Mouse (Mus musculus) forebrain, postnatal 0 days (tissue): ENCODE data around the gene Zfp768. TPM values are rescaled to one million over a fixed set of nuclear protein-coding genes. Genes with fewer than 3 reads are reported as not detected.

Experiments used
- ATAC-seq: fragments of 200-750 bp; cut with Nextera tagmentation; 2 replicates; pipeline ENCODE4 v1.8.0; 2017; ENCODE audit warnings: mild to moderate bottlenecking, moderate library complexity
- DNase-seq: peaks from one replicate; pipeline ENCODE4 v3.0.0-alpha.2; 2015
- H3K27ac ChIP-seq: fragments of 300-500 bp; sonication (generic); 2 replicates; pipeline ENCODE4 v1.5.1; 2014; ENCODE audit warnings: low read depth, mild to moderate bottlenecking, antibody characterized with exemption, low read length, moderate library complexity, mixed read lengths
- H3K27me3 ChIP-seq: fragments of 300-500 bp; sonication (generic); 2 replicates; pipeline ENCODE4 v1.6.1; 2014; ENCODE audit warnings: mild to moderate bottlenecking, low read length, mixed read lengths; ENCODE audit not compliant: insufficient read depth
- H3K36me3 ChIP-seq: fragments of 300-500 bp; sonication (generic); 2 replicates; pipeline ENCODE4 v1.6.1; 2014; ENCODE audit warnings: mild to moderate bottlenecking, moderate library complexity; ENCODE audit not compliant: insufficient read depth
- H3K4me1 ChIP-seq: fragments of 300-500 bp; sonication (generic); 2 replicates; pipeline ENCODE4 v1.6.1; 2014; ENCODE audit warnings: antibody characterized with exemption; ENCODE audit not compliant: insufficient read depth
- H3K4me2 ChIP-seq: fragments of 300-500 bp; sonication (generic); 2 replicates; pipeline ENCODE4 v1.6.1; 2014; ENCODE audit warnings: low read depth, mild to moderate bottlenecking, moderate library complexity
- H3K4me3 ChIP-seq: fragments of 300-500 bp; sonication (generic); 2 replicates; pipeline ENCODE4 v1.5.1; 2014; ENCODE audit warnings: low read depth, low read length, mixed read lengths
- H3K9ac ChIP-seq: fragments of 300-500 bp; sonication (generic); 2 replicates; pipeline ENCODE4 v1.6.1; 2014; ENCODE audit warnings: mild to moderate bottlenecking
- H3K9me3 ChIP-seq: fragments of 300-500 bp; sonication (generic); 2 replicates; pipeline ENCODE4 v1.6.1; 2016; ENCODE audit warnings: low read length
- CTCF ChIP-seq: sonication (generic); IDR thresholded peaks from 2 replicates; pipeline ENCODE4 v1.5.1; 2016; ENCODE audit warnings: antibody characterized with exemption, control low read depth, low read depth
- whole genome bisulfite sequencing: fragments of 180-500 bp; shearing (Covaris S2); extraction: QIAGEN DNeasy Blood & Tissue Kit; methylation state at CpG from one replicate; pipeline ENCODE4 v1.1.7; 2014; 5-methylcytosine and 5-hydroxymethylcytosine counted together
- polyA plus RNA-seq: library from polyadenylated mRNA; unstranded; fragments of >200 nt; fragmentation: Nextera tagmentation; extraction: Ambion mirVana; gene quantifications from 2 replicates; pipeline ENCODE4 v1.2.1, GENCODE M21; 2015
- total RNA-seq: library from RNA; depleted of rRNA; stranded (reverse); fragments of >200 nt; gene quantifications from 2 replicates; pipeline ENCODE4 v1.2.3, GENCODE M21; 2014; rRNA removed

Gene Zfp768
- total and polyA plus RNA-seq, 2 experiments from 2014 or later = 10.0 to 31.7 TPM

DNA sequence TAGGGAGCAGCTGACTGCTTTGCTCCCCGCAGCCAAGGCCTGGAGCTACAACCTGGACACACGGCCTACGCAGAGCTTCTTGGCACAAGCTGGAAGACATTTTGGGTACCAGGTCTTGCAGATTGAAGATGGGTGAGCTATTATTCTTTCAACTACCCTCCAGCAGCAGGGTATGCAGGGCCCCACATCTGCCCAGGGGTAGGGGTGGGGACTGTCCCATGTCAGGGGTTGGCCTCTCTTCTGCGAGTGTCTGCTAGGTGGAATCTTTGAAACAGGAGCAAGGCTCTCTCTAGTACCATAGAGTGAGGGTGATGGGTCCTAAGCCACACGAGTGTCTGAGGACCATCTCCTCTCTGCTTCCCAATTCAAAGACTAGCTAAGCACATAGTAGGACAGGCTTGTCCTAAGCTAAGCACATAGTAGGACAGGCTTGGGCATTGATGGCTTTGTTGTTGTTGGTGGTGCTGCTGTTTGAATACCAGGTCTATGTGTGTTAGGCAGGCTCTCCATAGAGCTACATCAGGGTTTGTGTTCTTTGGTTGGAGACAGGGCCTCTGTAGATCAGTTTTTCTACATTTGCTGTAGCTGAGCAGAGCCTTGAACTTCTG is 47.7 kb downstream of the Zfp768 start:
- WGBS = 92% methylated on average over 5 of the region's 5 CpGs
- ATAC-seq (no peak), DNase-seq (no peak)
- no peak overlapping the region for H3K27ac ChIP-seq
- H3K4me1 ChIP-seq = no peaks in the 10 kb centered on the region
- no peaks in the 10 kb centered on the region for H3K9me3 ChIP-seq
- no peak overlapping the region for H3K4me3 ChIP-seq
- no peaks in the 10 kb centered on the region for H3K27me3 ChIP-seq
- TF ChIP-seq CTCF = no peak
- no peak overlapping the region for H3K9ac ChIP-seq
- no peaks in the 10 kb centered on the region for H3K36me3 ChIP-seq
- H3K4me2 ChIP-seq = no peak overlapping the region

DNA sequence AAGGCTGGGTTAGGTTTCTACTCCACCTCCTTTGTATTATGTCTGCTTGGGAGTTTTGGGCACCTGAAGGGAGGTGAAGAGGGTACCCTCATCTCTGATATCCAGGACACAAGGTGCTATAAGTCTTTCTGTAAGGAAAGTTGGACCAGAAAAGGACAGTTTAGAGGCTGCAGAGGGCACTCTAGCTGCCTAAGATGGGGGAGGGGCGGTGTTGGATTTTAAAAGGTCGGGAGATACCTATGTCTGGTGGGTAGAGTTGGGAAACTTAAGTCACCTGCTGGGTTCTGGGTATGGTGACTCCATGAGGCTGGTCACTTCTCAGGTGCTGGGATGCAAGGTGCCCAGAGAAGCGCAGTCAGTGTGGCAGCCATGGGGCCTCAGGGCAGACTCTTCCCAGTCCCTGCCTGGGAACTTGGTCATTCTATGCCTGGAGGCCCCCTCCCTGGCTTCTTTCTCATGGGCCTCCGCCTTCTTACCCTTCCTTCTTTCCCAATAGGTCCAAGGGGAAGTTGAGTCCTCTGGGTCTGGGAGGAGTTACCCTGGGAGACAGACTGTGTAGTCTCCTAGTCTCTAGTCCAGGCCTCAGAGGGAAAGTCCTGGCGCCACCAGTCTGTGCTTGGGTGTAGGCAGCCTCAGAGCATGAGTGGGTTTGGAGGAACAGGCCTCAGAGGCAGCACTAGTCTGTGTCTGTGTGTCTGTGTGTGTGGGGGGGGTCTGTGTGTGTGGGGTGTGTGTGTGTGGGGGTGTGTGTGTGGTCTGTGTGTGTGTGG is 48.4 kb downstream of the Zfp768 start:
- TF ChIP-seq CTCF = no peak
- H3K27ac ChIP-seq = no peak overlapping the region
- H3K36me3 ChIP-seq = no peaks in the 10 kb centered on the region
- H3K27me3 ChIP-seq = no peaks in the 10 kb centered on the region
- H3K4me1 ChIP-seq = no peaks in the 10 kb centered on the region
- H3K4me2 ChIP-seq = no peak overlapping the region
- no peak overlapping the region for H3K4me3 ChIP-seq
- no peak overlapping the region for H3K9ac ChIP-seq
- DNase-seq = no peak
- 83% methylated on average over 5 of the region's 5 CpGs for WGBS
- H3K9me3 ChIP-seq = no peaks in the 10 kb centered on the region
- ATAC-seq = no peak

DNA sequence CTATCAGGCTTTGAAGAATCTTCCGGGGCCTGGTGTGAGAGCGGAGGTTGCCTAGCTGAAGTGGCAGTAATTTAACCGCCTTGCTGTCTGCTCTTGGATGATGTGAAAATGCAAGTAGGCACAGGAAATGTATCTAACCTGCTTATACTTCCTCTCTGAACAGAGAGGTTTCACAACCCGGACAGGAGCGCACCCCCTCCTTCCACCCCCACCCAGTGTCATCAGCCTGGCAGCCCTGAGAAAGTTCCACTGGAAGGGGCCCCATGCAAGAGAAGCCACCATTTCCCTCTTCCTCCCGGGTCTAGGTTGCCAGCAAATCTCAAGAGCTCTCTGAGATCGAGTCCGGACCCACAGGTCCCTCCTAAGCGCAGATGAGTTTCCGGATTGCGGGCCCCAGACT is 49.3 kb downstream of the Zfp768 start, which contains the start of gene Itgal:
TSS of gene Itgal (plus strand) at position 163 of the 400 bp plus-strand sequence.
- TF ChIP-seq CTCF = no peak
- no peak for DNase-seq
- H3K27me3 ChIP-seq = no peaks in the 10 kb centered on the region
- ATAC-seq = no peak
- 85% methylated on average over 11 of the region's 11 CpGs for WGBS
- no peaks in the 10 kb centered on the region for H3K9me3 ChIP-seq
- no peaks in the 10 kb centered on the region for H3K36me3 ChIP-seq
- no peak within 1 kb of the TSS for H3K27ac ChIP-seq
- H3K4me2 ChIP-seq = no peak within 1 kb of the TSS
- H3K4me1 ChIP-seq = no peaks in the 10 kb centered on the region
- no peak within 1 kb of the TSS for H3K4me3 ChIP-seq
- H3K9ac ChIP-seq = no peak within 1 kb of the TSS

Other genes with a start within 250 kb of the Zfp768 start
- 0.54 and 0.90 TPM in 2 replicates for gene Qprt, start 223.4 kb downstream of the Zfp768 start, total RNA-seq
- gene Qprt, start 223.4 kb downstream of the Zfp768 start, polyA plus RNA-seq = 0.84 and 1.2 TPM in 2 replicates
- 0.14 and 0.15 TPM in 2 replicates for gene Spn, start 207.8 kb downstream of the Zfp768 start, total RNA-seq
- gene Spn, start 207.8 kb downstream of the Zfp768 start, polyA plus RNA-seq = 0.10 TPM in 1 of 2 replicates, not detected in the other
- 89.9 and 131 TPM in 2 replicates for gene Cd2bp2, start 149.5 kb downstream of the Zfp768 start, total RNA-seq
- 55.0 and 67.5 TPM in 2 replicates for gene Cd2bp2, start 149.5 kb downstream of the Zfp768 start, polyA plus RNA-seq
- gene Tbc1d10b, start 137.1 kb downstream of the Zfp768 start, total RNA-seq = 63.8 and 68.7 TPM in 2 replicates
- gene Tbc1d10b, start 137.1 kb downstream of the Zfp768 start, polyA plus RNA-seq = 18.1 and 24.8 TPM in 2 replicates
- 0.52 and 1.6 TPM in 2 replicates for gene Mylpf, start 136.7 kb downstream of the Zfp768 start, total RNA-seq
- 1.8 and 3.2 TPM in 2 replicates for gene Mylpf, start 136.7 kb downstream of the Zfp768 start, polyA plus RNA-seq
- gene Zfp553, start 112.5 kb downstream of the Zfp768 start, total RNA-seq = 34.3 and 46.6 TPM in 2 replicates
- gene Zfp553, start 112.5 kb downstream of the Zfp768 start, polyA plus RNA-seq = 29.8 and 35.9 TPM in 2 replicates
- gene Sept1, start 112.5 kb downstream of the Zfp768 start, total RNA-seq = 6.5 and 8.0 TPM in 2 replicates
- gene Sept1, start 112.5 kb downstream of the Zfp768 start, polyA plus RNA-seq = 5.6 and 6.7 TPM in 2 replicates
- gene Zfp771, start 101.3 kb downstream of the Zfp768 start, total RNA-seq = 65.2 and 65.7 TPM in 2 replicates
- gene Zfp771, start 101.3 kb downstream of the Zfp768 start, polyA plus RNA-seq = 75.1 and 75.9 TPM in 2 replicates
- gene Dctpp1, start 84.9 kb downstream of the Zfp768 start, total RNA-seq = 90.8 and 122 TPM in 2 replicates
- 138 and 183 TPM in 2 replicates for gene Dctpp1, start 84.9 kb downstream of the Zfp768 start, polyA plus RNA-seq
- gene Sephs2, start 71.5 kb downstream of the Zfp768 start, total RNA-seq = 73.0 and 78.0 TPM in 2 replicates
- 82.4 and 83.5 TPM in 2 replicates for gene Sephs2, start 71.5 kb downstream of the Zfp768 start, polyA plus RNA-seq
- 0.62 and 0.76 TPM in 2 replicates for gene Itgal, start 49.3 kb downstream of the Zfp768 start, total RNA-seq
- 0.56 and 0.59 TPM in 2 replicates for gene Itgal, start 49.3 kb downstream of the Zfp768 start, polyA plus RNA-seq
- 8.5 and 9.2 TPM in 2 replicates for gene Zfp747, start 30.5 kb upstream of the Zfp768 start, total RNA-seq
- gene Zfp747, start 30.5 kb upstream of the Zfp768 start, polyA plus RNA-seq = 2.9 and 4.7 TPM in 2 replicates
- gene 9130019O22Rik, start 41.6 kb upstream of the Zfp768 start, total RNA-seq = 3.2 and 4.6 TPM in 2 replicates
- 0.89 and 1.3 TPM in 2 replicates for gene 9130019O22Rik, start 41.6 kb upstream of the Zfp768 start, polyA plus RNA-seq
- gene E430018J23Rik, start 48.0 kb upstream of the Zfp768 start, total RNA-seq = 10.2 and 13.5 TPM in 2 replicates
- gene E430018J23Rik, start 48.0 kb upstream of the Zfp768 start, polyA plus RNA-seq = 1.7 and 2.4 TPM in 2 replicates
- 5.9 and 7.2 TPM in 2 replicates for gene Zfp764, start 61.2 kb upstream of the Zfp768 start, total RNA-seq
- gene Zfp764, start 61.2 kb upstream of the Zfp768 start, polyA plus RNA-seq = 1.7 and 3.2 TPM in 2 replicates
- gene Zfp688, start 76.5 kb upstream of the Zfp768 start, total RNA-seq = 18.3 and 20.8 TPM in 2 replicates
- 32.0 and 34.0 TPM in 2 replicates for gene Zfp688, start 76.5 kb upstream of the Zfp768 start, polyA plus RNA-seq
- 10.0 and 11.5 TPM in 2 replicates for gene Zfp689, start 103.6 kb upstream of the Zfp768 start, total RNA-seq
- 6.7 and 9.0 TPM in 2 replicates for gene Zfp689, start 103.6 kb upstream of the Zfp768 start, polyA plus RNA-seq
- 29.0 and 36.1 TPM in 2 replicates for gene Prr14, start 114.0 kb upstream of the Zfp768 start, total RNA-seq
- gene Prr14, start 114.0 kb upstream of the Zfp768 start, polyA plus RNA-seq = 27.4 and 27.9 TPM in 2 replicates
- 23.7 and 31.9 TPM in 2 replicates for gene Fbrs, start 133.6 kb upstream of the Zfp768 start, total RNA-seq
- gene Fbrs, start 133.6 kb upstream of the Zfp768 start, polyA plus RNA-seq = 6.6 and 10.6 TPM in 2 replicates
- 29.3 and 39.9 TPM in 2 replicates for gene Srcap, start 166.4 kb upstream of the Zfp768 start, total RNA-seq
- 12.6 and 23.7 TPM in 2 replicates for gene Srcap, start 166.4 kb upstream of the Zfp768 start, polyA plus RNA-seq
- 18.1 and 28.3 TPM in 2 replicates for gene Gm42715, start 174.0 kb upstream of the Zfp768 start, total RNA-seq
- gene Gm42715, start 174.0 kb upstream of the Zfp768 start, polyA plus RNA-seq = 6.1 and 10.3 TPM in 2 replicates
- 2.4 and 2.8 TPM in 2 replicates for gene Tmem265, start 215.8 kb upstream of the Zfp768 start, total RNA-seq
- gene Tmem265, start 215.8 kb upstream of the Zfp768 start, polyA plus RNA-seq = 3.8 and 7.7 TPM in 2 replicates
- 45.7 and 62.4 TPM in 2 replicates for gene Phkg2, start 227.8 kb upstream of the Zfp768 start, total RNA-seq
- 53.4 and 53.8 TPM in 2 replicates for gene Phkg2, start 227.8 kb upstream of the Zfp768 start, polyA plus RNA-seq
- gene Ccdc189, start 243.0 kb upstream of the Zfp768 start, total RNA-seq = 9.0 and 11.0 TPM in 2 replicates
- 10.1 and 16.0 TPM in 2 replicates for gene Ccdc189, start 243.0 kb upstream of the Zfp768 start, polyA plus RNA-seq
- gene Rnf40, start 243.2 kb upstream of the Zfp768 start, total RNA-seq = 49.8 and 60.1 TPM in 2 replicates
- gene Rnf40, start 243.2 kb upstream of the Zfp768 start, polyA plus RNA-seq = 34.5 and 37.8 TPM in 2 replicates